Mouse (Mus musculus) ES-Bruce4 (cell line): ENCODE data around the gene Nr2c1.

Source experiments
- CTCF ChIP-seq: IDR thresholded peaks from one replicate; pipeline ENCODE4 v1.8.1; 2011; ENCODE audit warnings: low read depth, low read length
- EP300 ChIP-seq: IDR thresholded peaks from 2 replicates; pipeline ENCODE4 v1.6.1; 2011; ENCODE audit warnings: low read depth, low read length; ENCODE audit not compliant: insufficient read depth

- TF ChIP-seq EP300: no peak
- no peak for TF ChIP-seq CTCF
Measured at GRCm38 (mm10) chr10:94162031-94162430, 14.2 kb downstream of the Nr2c1 start.
